15 mouse cellular contexts compared by ENCODE assay signal in the genomic region with DNA sequence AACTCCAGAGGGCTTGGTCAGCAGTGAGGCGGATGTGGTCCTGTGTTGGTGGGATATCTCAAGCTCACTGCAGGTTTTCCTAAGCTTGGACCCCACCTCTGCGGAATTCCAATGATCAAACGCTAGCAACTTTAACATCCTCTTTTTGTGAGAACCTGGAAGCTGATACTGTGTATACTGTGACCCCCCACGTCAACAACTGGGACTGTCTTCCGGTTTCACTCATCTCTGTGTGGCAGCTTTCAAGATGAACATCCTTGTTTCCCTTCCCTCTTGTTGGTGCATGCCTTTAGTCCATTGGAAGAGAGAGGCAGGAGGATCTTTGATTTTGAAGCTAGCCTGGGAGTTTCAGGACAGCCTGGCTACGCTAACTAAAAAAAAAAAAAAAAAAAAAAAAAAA.
"Had no signal": no experiment of that assay in that cellular context is flagged by ENCODE, and none has a peak within 500 bp of the region (broad histone marks: within the 10 kb centered on the region; RNA-seq: fewer than 3 reads in every experiment).

No protein-coding gene starts in this region.

- H3K27ac ChIP-seq: midbrain, embryonic 13.5 days; midbrain, embryonic 15.5 days; neural tube, embryonic 12.5 days had no signal

- H3K4me3 ChIP-seq: liver, embryonic 15.5 days; megakaryocyte, embryonic 14.5 days; midbrain, embryonic 13.5 days; midbrain, embryonic 15.5 days; neural tube, embryonic 12.5 days had no signal

- DNase-seq: lung, adult 18-20 months; lung, embryonic 14.5 days; lung, postnatal 10 days; lung, postnatal 4 days; right cerebral cortex, postnatal 25 days; right cerebral cortex, postnatal 4 days; spleen, adult 18-20 months; thymus, adult 18-20 months; thymus, postnatal 14 days; thymus, postnatal 36 days had no signal

- ATAC-seq: midbrain, embryonic 13.5 days; midbrain, embryonic 15.5 days had no signal
